Mouse (Mus musculus): Measurements from ENCODE around the gene Pax2. TPM values are rescaled to one million over a fixed set of nuclear protein-coding genes. Genes with fewer than 3 reads are reported as not detected.

The Pax2 gene
- polyA plus RNA-seq, 1 experiment = not detected

- TF ChIP-seq FLI1 (IDR thresholded peaks at IDR 0.05; ENCODE audit: low read length) (no peak), GATA1 (IDR thresholded peaks at IDR 0.05; ENCODE audit: borderline replicate concordance, low read length) (no peak)
- Histone ChIP-seq H3K9me3 (no peaks in the 10 kb centered on the region), H3K27me3 (replicated peaks) (peaks cover 68% of the 10 kb centered on the region), H3K4me1 (no peaks in the 10 kb centered on the region), H3K36me3 (replicated peaks; ENCODE audit: low read length) (no peaks in the 10 kb centered on the region), H3K4me3 (replicated peaks) (no peak overlapping the region)
These were observed 52.9 kb downstream of the Pax2 start for GRCm38 (mm10) chr19:44808734-44809133.

DNA sequence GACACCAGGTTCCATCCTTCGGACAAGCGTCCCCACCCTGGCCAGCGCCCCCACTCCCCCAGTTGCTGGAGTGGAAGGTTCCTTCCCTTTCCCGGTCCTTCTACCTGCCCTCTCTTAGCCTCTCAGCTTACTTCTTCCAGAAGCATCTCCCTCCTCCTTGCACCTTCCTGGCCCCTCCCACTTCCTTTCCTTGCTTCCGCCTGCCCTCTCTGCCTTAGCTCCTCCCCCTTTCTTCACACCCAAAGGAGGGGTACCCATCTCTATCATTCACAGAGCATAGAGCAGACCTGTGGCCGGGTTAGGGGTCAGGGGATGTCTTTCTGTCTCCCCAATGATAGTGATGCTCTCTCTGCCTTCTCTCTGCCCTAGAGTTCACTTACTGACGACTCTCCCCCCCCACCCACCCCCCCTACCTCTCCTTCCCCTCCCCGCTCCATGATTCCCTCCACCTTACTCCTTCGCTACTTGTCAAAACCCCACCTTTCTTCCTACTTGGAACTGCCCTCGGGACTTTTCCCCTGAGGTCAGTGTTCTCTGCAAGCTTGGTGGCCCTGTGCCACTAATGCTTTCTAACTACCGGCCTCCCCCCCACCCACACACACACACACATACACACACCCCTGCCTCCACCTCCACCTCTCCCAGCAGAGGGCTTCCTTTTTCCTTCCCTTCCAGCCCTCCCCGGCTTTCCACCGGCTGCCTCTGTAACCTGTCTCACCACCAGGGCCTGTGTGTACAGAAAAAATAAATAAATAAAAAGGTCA is 57.0 kb downstream of the Pax2 start:
- TF ChIP-seq FLI1 (IDR thresholded peaks at IDR 0.05; ENCODE audit: low read length) = no peak
- no peak for TF ChIP-seq GATA1 (IDR thresholded peaks at IDR 0.05; ENCODE audit: borderline replicate concordance, low read length)
- no peaks in the 10 kb centered on the region for H3K9me3 ChIP-seq
- no peaks in the 10 kb centered on the region for H3K36me3 ChIP-seq (replicated peaks; ENCODE audit: low read length)
- no peak overlapping the region for H3K4me3 ChIP-seq (replicated peaks)
- H3K4me1 ChIP-seq = no peaks in the 10 kb centered on the region
- H3K27me3 ChIP-seq (replicated peaks) = peaks cover 71% of the 10 kb centered on the region

GRCm38 (mm10) chr19:44815111-44815510 is 59.3 kb downstream of the Pax2 start:
- no peak for TF ChIP-seq GATA1 (IDR thresholded peaks at IDR 0.05; ENCODE audit: borderline replicate concordance, low read length)
- TF ChIP-seq FLI1 (IDR thresholded peaks at IDR 0.05; ENCODE audit: low read length) = no peak
- H3K4me1 ChIP-seq = no peaks in the 10 kb centered on the region
- H3K36me3 ChIP-seq (replicated peaks; ENCODE audit: low read length) = no peaks in the 10 kb centered on the region
- H3K27me3 ChIP-seq (replicated peaks) = peaks cover 74% of the 10 kb centered on the region
- no peaks in the 10 kb centered on the region for H3K9me3 ChIP-seq
- H3K4me3 ChIP-seq (replicated peaks) = no peak overlapping the region

- H3K36me3 ChIP-seq (replicated peaks; ENCODE audit: low read length) = no peaks in the 10 kb centered on the region
- peaks cover 75% of the 10 kb centered on the region for H3K27me3 ChIP-seq (replicated peaks)
- no peak overlapping the region for H3K4me3 ChIP-seq (replicated peaks)
- H3K4me1 ChIP-seq = no peaks in the 10 kb centered on the region
- H3K9me3 ChIP-seq = no peaks in the 10 kb centered on the region
- TF ChIP-seq GATA1 (IDR thresholded peaks at IDR 0.05; ENCODE audit: borderline replicate concordance, low read length) = no peak
- no peak for TF ChIP-seq FLI1 (IDR thresholded peaks at IDR 0.05; ENCODE audit: low read length)
These were observed 61.7 kb downstream of the Pax2 start for GRCm38 (mm10) chr19:44817403-44818128.

GRCm38 (mm10) chr19:44818676-44819075 is 62.8 kb downstream of the Pax2 start:
- H3K27me3 ChIP-seq (replicated peaks) = peaks cover 79% of the 10 kb centered on the region
- H3K4me3 ChIP-seq (replicated peaks) = no peak overlapping the region
- no peaks in the 10 kb centered on the region for H3K4me1 ChIP-seq
- no peaks in the 10 kb centered on the region for H3K36me3 ChIP-seq (replicated peaks; ENCODE audit: low read length)
- TF ChIP-seq GATA1 (IDR thresholded peaks at IDR 0.05; ENCODE audit: borderline replicate concordance, low read length) = no peak
- TF ChIP-seq FLI1 (IDR thresholded peaks at IDR 0.05; ENCODE audit: low read length) = no peak
- no peaks in the 10 kb centered on the region for H3K9me3 ChIP-seq

DNA sequence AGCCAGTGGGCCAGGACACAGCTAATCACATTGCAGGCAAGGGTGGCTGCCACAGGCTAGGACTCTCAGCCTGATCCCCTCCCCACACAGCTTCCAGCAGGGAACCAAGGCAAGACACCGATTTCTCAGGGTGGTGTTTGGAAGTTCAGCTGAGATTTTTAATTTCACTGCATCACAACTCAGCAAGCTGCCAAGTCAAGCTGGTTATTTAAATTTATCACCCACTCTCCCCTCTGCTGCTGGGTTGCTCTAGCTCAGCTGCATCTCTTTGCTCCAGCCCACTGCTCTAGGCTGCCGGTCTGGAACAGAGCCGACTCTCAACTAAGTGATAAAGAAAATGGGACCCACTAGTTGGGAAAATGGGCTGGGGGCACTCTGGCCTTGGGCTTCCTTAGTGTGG is 65.7 kb downstream of the Pax2 start:
- no peak overlapping the region for H3K4me3 ChIP-seq (replicated peaks)
- no peak for TF ChIP-seq GATA1 (IDR thresholded peaks at IDR 0.05; ENCODE audit: borderline replicate concordance, low read length)
- TF ChIP-seq FLI1 (IDR thresholded peaks at IDR 0.05; ENCODE audit: low read length) = no peak
- H3K27me3 ChIP-seq (replicated peaks) = peaks cover 89% of the 10 kb centered on the region
- no peaks in the 10 kb centered on the region for H3K9me3 ChIP-seq
- H3K4me1 ChIP-seq = no peaks in the 10 kb centered on the region
- no peaks in the 10 kb centered on the region for H3K36me3 ChIP-seq (replicated peaks; ENCODE audit: low read length)

GRCm38 (mm10) chr19:44822295-44822694 is 66.5 kb downstream of the Pax2 start:
- TF ChIP-seq GATA1 (IDR thresholded peaks at IDR 0.05; ENCODE audit: borderline replicate concordance, low read length) (no peak), FLI1 (IDR thresholded peaks at IDR 0.05; ENCODE audit: low read length) (no peak)
- Histone ChIP-seq H3K4me1 (no peaks in the 10 kb centered on the region), H3K36me3 (replicated peaks; ENCODE audit: low read length) (no peaks in the 10 kb centered on the region), H3K4me3 (replicated peaks) (no peak overlapping the region), H3K27me3 (replicated peaks) (peaks cover 86% of the 10 kb centered on the region), H3K9me3 (no peaks in the 10 kb centered on the region)

- H3K27me3 ChIP-seq (replicated peaks) = peaks cover 87% of the 10 kb centered on the region
These were observed 67.8 kb downstream of the Pax2 start for GRCm38 (mm10) chr19:44823657-44824056.

GRCm38 (mm10) chr19:44825216-44825768 is 69.4 kb downstream of the Pax2 start:
- peaks cover 82% of the 10 kb centered on the region for H3K27me3 ChIP-seq (replicated peaks)
- H3K9me3 ChIP-seq = no peaks in the 10 kb centered on the region
- TF ChIP-seq FLI1 (IDR thresholded peaks at IDR 0.05; ENCODE audit: low read length) (no peak), GATA1 (IDR thresholded peaks at IDR 0.05; ENCODE audit: borderline replicate concordance, low read length) (no peak)
- no peaks in the 10 kb centered on the region for H3K36me3 ChIP-seq (replicated peaks; ENCODE audit: low read length)
- no peak overlapping the region for H3K4me3 ChIP-seq (replicated peaks)
- no peaks in the 10 kb centered on the region for H3K4me1 ChIP-seq

More at GRCm38 (mm10) chr19:44823657-44824056, 67.8 kb downstream of the Pax2 start:
- no peak overlapping the region for H3K4me3 ChIP-seq (replicated peaks)
- H3K9me3 ChIP-seq = no peaks in the 10 kb centered on the region
- no peak for TF ChIP-seq FLI1 (IDR thresholded peaks at IDR 0.05; ENCODE audit: low read length)
- TF ChIP-seq GATA1 (IDR thresholded peaks at IDR 0.05; ENCODE audit: borderline replicate concordance, low read length) = no peak
- H3K4me1 ChIP-seq = no peaks in the 10 kb centered on the region
- no peaks in the 10 kb centered on the region for H3K36me3 ChIP-seq (replicated peaks; ENCODE audit: low read length)

- Histone ChIP-seq H3K4me1 (no peaks in the 10 kb centered on the region), H3K27me3 (replicated peaks) (peaks cover 82% of the 10 kb centered on the region), H3K4me3 (replicated peaks) (no peak overlapping the region), H3K36me3 (replicated peaks; ENCODE audit: low read length) (no peaks in the 10 kb centered on the region), H3K9me3 (no peaks in the 10 kb centered on the region)
- TF ChIP-seq FLI1 (IDR thresholded peaks at IDR 0.05; ENCODE audit: low read length) = no peak
- no peak for TF ChIP-seq GATA1 (IDR thresholded peaks at IDR 0.05; ENCODE audit: borderline replicate concordance, low read length)
These were observed 70.0 kb downstream of the Pax2 start for GRCm38 (mm10) chr19:44825819-44826218.

All from megakaryocyte, embryonic 14.5 days (primary cell).